Mouse (Mus musculus) 3T3-L1 (cell line): ENCODE data around the gene Tlr9.

Experiments
- DNase-seq: peaks from one replicate; pipeline ENCODE4 v3.0.0-alpha.2; 2015; ENCODE audit warnings: low read depth, low spot score

Tlr9 gene

DNA sequence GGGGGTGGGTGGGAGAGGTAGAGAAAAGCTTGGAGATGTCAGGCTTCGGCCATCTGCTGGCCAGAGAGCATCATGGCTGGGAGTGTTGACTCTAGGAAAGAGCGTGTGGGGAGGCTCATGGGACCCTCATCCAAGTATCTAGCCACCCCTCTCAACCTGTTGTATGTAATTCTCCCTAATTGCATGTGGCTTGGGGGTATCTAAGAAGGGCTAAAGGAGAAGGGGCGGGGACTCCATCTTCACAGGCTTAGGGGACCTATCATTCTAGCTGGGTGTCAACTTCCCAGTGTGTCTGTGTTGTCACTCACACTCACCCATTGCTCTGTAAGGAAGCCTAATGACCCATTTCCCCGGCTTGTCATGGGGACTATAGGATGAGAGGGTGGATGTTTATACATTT is 9.4 kb downstream of the Tlr9 start:
- no peak for DNase-seq

- no peak for DNase-seq
These were observed 10.6 kb downstream of the Tlr9 start for GRCm38 (mm10) chr9:106232956-106233355.

DNA sequence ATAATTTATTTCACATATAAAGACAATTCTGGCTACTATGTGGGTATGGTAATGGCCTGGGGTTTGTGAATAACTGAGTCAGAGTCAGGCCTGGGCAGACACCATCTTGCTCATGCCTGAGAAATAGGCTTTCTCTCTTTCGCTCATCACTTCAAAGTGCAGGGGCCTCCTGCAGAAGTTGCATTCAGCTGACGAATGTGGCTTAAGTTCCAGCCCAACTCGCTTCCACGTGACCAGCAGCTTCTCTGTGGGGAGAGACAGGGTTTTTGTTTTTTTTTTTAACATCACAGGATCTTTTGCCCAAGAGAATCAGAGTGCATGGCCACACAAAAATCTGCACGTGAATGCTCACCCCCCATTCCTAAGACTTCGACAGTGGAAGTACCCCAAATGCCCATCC is 11.6 kb downstream of the Tlr9 start:
- DNase-seq: no peak

GRCm38 (mm10) chr9:106235194-106235830 is 12.9 kb downstream of the Tlr9 start:
- DNase-seq: no peak

- DNase-seq: no peak
These were observed 13.9 kb downstream of the Tlr9 start for GRCm38 (mm10) chr9:106236156-106236817.

DNA sequence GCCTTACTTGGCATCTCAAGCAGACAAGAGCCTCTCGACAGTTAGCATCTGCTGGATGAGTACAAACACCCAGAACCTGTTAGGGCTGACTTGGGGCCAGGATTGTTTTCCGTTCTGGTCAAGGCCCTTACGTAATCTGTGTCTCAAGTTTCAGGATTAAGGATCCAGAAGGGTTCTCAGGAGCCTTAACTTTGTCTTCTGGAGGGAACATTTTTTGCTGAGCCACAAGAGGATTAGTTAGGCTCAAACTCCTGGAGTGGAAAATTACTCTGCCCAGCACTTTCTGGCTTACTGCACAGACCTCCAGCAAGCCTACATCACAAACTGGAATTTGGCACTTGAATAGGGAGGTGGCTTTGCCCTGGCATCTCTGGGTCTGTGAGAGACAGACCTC is 14.4 kb downstream of the Tlr9 start:
- DNase-seq: peak; percentile 38

GRCm38 (mm10) chr9:106237401-106237800 is 15.0 kb downstream of the Tlr9 start:
- no peak for DNase-seq

GRCm38 (mm10) chr9:106237878-106238277 is 15.5 kb downstream of the Tlr9 start:
- no peak for DNase-seq

DNA sequence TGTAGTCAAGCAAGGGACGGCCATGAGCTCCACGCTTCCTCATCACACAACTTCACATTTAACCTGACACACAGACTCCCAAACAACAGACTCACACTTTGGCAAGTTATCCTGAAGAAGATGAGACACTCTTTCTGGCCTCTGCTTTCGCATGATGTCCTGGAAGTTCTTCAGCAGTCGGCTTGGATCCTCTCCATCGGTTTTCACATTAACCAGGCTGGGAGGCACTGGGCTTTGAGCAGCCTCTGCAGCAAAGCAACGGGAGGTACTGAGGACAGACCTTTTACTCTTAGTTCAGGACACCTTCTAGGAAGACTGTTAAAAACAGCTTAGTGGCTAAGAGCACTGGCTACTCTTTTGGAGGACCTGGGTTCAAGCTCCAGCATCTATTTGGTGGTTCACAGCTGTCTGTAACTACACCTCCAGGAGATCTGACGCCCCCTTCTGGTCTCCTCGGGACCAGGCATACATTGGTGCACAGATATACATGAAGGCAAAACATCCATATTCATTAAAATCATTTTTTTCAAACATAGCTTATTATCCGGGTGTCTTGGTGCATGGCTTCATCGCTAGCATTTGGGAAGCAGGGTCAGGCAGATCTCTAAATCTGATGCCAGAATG is 19.3 kb downstream of the Tlr9 start:
- no peak for DNase-seq

DNA sequence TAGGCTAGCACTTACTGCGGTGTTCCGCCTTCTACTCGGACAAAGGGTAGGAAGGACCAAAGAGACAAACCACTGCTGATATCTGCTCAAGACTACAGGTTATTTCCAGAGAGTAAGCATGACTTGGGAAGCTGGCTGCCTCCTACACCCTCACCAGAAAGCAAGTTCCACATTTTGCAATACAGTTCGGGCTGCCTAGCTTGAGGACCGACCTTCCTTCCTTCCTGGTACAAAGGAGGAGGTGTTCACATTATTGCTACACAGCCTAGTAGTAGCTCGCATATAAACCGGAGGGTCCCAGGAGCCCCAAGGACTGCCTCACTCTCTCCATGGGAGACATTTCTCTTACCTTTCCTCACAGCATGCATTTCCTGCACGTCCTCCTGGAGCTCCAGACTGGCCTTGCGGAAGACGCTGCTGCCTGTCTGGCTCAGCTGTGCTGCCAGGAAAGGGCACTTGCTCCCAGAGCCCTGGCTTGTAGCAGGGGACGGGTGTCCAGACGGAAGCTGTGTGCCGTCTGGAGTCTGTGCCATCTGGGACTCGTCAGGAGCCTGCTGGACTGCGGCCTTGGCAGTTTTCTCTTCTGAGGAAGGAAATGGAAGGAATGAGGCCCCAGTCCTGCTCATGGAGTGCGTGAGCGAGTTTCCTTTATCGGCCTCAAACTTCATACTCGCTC is 20.6 kb downstream of the Tlr9 start:
- DNase-seq: no peak

DNA sequence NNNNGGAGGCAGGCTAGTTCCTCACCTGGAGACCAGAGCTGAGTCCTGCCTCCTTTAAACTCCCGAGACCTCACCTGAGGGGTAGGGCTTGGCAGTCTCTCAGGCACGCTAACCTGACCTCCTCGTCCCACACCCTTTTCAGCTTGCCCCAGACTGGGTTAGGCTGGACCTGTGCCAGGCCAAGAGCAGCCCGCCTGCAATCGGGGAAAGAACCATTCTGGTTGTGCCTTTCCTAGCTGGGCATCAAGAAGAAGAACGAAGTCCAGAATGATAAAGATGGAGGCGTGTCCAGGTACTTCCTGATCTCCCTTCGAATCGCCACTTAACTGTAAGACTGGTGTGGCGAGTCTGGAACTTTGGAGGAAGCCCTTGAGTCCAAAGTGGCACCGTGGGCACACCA is 27.2 kb downstream of the Tlr9 start:
- DNase-seq: no peak

- DNase-seq: peak; percentile 44
These were observed 27.8 kb downstream of the Tlr9 start for GRCm38 (mm10) chr9:106250245-106250644.

GRCm38 (mm10) chr9:106251066-106251465 is 28.7 kb downstream of the Tlr9 start:
- DNase-seq: no peak

DNA sequence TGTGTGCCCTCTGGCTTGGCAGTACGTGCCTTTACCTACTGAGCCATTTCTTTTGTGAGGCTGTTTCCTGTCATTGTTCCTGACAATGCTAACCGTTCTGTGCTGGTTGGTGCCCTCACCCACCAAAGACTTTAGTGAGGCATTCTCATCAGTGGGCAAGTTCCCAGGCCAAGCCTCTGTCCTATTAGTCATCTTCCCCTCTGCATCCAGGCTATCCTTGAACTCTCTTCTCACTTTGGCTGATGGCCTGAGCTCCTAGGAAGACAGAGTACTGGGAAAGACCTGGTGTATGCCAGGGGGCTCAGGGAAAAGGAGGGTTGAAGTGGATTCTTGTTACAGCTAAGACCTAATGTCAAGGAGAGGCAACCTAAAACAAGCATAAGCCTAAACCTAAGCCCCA is 31.6 kb downstream of the Tlr9 start:
- DNase-seq: peak; percentile 41

GRCm38 (mm10) chr9:106258412-106258811 is 36.0 kb downstream of the Tlr9 start:
- DNase-seq: no peak

GRCm38 (mm10) chr9:106258990-106259389 is 36.6 kb downstream of the Tlr9 start:
- no peak for DNase-seq

- DNase-seq: no peak
These were observed 38.7 kb downstream of the Tlr9 start for GRCm38 (mm10) chr9:106261058-106261457.

- no peak for DNase-seq
These were observed 39.1 kb downstream of the Tlr9 start for GRCm38 (mm10) chr9:106261491-106261890.

DNA sequence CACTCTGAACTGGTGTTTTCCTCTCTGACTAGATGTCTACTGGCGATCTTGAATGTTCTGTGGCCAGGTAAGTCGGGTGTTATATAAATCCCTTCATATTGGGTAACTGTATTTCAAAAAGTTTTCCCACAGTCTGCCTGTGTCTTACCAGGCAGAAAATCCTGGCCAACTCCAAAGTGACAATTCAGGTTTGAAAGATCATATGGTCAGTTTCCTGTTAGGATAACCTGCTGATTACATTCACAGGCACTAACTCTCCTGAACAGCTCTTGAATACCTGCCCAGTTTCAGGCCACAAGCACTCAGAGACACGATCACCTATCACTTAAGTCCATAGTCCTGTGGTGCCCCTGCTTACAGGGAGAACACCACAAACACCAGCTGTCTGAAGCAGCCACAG is 39.7 kb downstream of the Tlr9 start:
- DNase-seq: no peak

DNA sequence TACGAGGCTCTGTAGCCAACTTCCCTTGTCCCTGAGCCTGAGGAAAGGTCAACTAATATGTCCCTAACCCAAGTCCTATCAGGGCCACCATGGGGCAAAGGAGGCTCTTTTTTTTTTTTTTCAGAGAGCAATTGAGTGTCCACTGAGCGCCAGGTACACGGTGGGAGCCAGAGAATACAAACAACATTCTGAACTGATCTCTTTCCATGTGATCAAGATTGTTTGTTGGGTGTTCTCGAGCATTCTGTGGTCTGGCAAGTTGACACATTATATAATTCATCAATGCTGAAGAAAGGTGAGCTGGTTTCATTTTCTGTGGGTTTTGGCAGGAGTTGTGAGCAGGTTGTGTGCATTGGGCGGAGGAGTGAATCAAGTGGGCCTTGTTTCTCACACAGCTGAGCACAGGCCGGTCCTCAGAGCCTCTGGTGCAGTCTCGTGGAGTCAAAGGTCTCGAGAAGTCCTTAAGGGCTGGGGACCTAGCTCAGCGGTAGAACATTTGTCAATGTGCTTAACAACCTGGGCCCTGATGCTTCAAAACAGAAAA is 41.1 kb downstream of the Tlr9 start:
- DNase-seq: peak; percentile 18

- no peak for DNase-seq
These were observed 43.1 kb downstream of the Tlr9 start for GRCm38 (mm10) chr9:106265358-106266075.
